Mouse (Mus musculus) spleen, postnatal 4 days (tissue): ENCODE measurements around the gene Unc5a.

Experiments used
- DNase-seq, 2 experiments: peaks; one replicate each; pipeline ENCODE4 v3.0.0; 2022; ENCODE audit warnings: low spot score in 2 of 2

The Unc5a gene

DNA sequence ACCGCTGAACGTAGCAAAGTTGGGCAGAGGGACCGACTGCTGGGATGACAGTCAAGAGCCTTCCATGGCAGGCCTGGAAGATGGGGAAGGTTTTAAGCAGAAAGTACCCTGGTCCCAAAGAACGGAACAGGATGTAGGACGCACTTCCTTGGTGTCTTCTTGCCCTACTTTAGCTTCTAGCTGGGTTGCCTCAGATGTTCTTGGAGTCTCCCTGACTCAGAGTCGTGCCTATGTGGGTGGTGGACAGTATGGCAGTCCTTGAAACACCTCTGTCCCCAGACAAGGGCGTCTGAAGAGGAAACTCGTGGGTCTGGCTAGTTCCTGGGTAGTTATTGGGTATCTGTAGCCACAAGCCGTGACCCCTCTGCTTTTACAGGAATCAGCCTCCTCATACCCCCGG, 52.9 kb downstream of the Unc5a start:
- DNase-seq = no peak

- DNase-seq = no peak
Observed at GRCm38 (mm10) chr13:55004646-55005045, 55.4 kb downstream of the Unc5a start.

GRCm38 (mm10) chr13:55005691-55006414, 56.6 kb downstream of the Unc5a start:
- no peak for DNase-seq

DNA sequence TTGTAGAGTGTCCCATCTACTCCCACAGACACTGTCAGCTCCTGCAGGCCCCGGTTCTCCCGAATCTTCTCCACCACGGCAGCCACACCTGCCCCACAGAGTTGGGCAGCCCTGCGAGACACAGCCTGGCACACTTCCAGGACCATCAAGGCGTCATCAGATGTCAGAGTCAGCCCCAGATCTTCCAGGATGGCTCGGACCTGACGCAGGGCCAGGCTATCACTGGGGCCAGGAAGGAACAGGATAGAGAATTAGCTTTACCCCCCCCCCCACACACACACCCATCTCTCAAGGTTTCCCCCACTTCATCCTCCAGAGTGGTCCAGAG, 57.2 kb downstream of the Unc5a start:
- DNase-seq = no peak

DNA sequence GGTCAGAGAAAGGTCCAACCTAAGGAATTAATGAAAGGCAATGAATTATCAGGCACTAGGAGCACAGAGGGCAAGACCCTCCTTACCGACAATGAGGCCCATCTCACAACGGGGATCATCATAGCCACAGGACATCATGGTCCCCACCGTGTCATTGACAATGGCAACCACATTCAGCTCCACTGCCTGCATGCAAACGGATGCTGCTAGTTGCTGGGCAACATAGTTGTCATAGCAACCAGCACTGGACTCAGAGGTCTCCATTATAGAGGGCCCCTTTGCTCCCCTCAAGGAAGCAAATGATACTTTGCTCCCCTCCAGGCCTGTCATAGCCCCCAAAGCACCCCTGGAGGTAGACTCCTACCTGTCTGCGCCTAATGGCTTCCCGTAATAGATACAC, 59.4 kb downstream of the Unc5a start:
- DNase-seq = no peak

GRCm38 (mm10) chr13:55011103-55011502, 61.9 kb downstream of the Unc5a start:
- DNase-seq = no peak

DNA sequence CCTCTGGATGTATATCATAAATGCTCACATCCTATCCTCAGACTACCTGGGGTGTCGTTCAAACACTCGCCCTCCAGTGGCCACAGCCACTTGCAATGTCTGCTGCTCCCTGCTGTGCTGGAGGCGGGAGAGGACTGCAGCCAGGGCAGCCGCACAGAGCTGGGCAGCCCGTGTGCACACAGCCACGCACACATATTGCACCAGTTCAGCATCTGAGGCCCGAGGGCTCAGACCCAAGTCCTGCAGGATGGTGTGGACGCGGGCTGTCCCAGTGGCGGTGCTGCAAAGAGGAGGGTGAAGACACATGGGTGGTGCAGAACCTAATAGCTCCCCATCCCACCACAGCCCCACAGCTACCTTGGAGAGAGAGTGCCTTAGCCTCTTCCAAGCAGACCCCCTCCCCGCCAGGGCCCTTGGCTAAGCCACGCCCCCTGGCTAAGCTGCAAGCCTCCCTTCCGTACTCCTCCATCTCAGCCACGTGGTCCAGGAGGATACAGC, 62.8 kb downstream of the Unc5a start:
- no peak for DNase-seq

DNA sequence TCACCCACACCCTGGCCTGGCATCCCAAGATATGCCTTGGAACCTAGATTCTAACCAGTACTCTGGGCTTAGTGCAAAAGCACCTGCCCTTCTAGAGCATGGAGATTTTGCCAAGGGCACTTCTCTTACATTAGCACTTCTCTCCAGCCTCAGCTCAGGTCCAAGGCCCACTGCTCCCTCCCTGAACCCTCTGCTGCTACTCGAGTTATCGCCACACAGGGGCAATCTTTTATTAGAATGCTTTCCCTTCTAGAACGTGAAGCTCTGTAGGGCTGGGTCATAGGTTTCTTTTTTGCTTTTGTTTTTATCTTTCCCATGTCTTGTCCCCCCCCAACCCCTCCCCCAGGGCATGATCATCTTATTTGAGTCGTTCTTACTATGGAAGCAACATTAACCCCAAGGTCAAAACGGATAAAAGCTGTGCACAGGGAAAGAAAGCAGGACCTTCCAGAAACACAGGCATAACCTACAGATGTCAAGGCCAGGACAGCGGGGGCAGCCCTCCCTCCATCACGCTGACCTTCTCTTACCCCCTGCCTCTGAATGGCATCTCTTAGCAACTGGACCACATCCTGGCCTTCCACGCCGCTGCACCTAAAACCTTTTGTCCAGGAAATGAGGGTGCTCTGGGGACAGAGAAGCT, 64.6 kb downstream of the Unc5a start:
- DNase-seq = no peak

GRCm38 (mm10) chr13:55014451-55014850, 65.2 kb downstream of the Unc5a start:
- no peak for DNase-seq

DNA sequence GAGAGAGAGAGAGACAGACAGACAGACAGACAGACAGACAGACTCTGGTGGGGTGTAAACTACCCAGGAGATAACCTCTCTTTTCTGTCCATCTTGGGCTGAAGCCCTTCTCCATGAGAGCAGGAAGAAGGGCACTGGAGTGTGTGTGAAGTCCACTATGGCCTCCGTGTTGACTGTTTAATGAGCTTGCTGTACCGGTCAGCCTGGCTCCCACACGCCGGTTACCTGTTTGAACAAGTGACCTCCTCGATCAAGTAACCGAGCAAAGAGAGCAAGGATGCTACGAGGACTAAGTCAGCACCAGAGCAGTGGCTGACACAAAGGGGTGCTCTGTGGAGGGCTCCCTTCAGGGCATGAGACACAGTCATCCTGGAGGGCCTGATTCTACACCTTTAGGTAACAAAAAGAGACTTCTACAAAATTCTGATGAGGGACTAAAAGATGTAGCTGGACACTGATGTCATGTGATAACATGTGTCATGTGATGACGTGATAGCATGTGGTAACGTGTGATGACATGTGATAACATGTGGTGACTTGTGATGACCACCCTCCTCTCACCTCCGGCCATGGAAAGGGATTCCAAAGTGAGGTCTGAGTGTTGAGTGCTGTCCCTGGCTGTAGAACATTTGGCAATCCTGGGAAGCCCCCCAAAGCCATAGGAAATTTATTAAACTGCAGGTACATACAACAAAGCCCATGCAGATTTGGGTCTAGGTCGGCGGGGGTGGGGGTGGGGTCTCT, 68.1 kb downstream of the Unc5a start:
- no peak for DNase-seq

GRCm38 (mm10) chr13:55017898-55018599, 68.8 kb downstream of the Unc5a start:
- DNase-seq = no peak

DNA sequence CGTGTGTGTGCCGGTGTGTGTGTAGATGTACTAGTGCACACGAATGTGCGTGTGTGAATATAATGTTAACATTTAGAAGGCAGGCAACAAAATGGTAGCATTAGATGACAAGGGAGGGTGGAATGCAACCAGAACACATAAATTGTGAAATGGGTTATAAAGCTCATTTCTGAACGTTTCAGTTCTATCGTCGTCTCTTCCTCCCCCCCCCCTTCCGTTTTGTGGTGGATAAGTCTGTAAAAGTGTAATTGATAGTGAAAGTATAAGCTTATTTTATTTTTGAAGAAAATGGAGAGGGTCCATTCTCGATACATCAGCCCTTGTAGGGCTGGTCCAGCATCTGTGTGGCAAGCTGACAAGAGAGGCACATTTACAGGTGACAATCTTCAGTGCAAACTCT, 69.5 kb downstream of the Unc5a start:
- no peak for DNase-seq

DNA sequence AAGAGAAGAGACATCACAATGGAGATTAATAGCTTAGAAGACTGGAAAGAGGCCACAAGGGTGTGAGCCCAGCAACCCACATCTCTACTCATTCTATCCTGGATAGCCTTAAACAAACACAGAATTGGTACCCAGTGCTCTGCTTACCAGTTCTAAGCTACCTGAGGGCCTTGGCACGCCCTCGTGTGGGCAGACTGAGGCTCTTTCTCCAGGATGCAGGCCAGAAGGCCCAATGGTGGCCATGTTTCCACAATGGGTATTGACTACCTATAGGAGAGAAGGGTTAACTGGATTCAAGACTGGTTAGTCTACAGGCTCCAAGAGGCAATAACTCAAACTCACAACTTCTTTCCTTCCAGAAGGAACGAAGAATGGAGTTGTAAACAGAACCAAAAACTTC, 70.0 kb downstream of the Unc5a start:
- no peak for DNase-seq

GRCm38 (mm10) chr13:55020051-55020450, 70.8 kb downstream of the Unc5a start:
- no peak for DNase-seq

GRCm38 (mm10) chr13:55021194-55021779, 72.1 kb downstream of the Unc5a start, which contains the start of gene Hk3:
TSS of gene Hk3 (minus strand) at chr13:55021385.
- DNase-seq = no peak

GRCm38 (mm10) chr13:55022256-55022655, 73.0 kb downstream of the Unc5a start:
- no peak for DNase-seq

DNA sequence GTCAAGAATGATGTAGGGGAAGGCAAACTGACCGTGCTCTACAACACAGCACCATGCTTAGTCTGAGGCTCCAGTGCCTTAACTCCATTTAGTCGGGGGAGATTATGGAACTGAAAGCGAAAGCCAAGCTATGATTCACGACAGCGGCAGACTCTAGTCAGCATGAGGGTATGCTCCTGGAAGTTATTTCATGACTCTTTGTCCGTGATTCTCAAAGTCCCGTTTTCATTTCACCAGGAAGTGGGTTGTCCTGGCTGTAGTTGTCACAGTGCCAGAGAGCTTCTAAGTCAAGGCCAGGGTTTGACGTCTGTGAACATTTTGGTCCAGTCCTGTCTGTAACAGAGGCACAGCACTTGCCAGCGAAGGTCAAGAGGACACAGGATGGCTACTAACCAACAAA, 73.5 kb downstream of the Unc5a start:
- DNase-seq = no peak

DNA sequence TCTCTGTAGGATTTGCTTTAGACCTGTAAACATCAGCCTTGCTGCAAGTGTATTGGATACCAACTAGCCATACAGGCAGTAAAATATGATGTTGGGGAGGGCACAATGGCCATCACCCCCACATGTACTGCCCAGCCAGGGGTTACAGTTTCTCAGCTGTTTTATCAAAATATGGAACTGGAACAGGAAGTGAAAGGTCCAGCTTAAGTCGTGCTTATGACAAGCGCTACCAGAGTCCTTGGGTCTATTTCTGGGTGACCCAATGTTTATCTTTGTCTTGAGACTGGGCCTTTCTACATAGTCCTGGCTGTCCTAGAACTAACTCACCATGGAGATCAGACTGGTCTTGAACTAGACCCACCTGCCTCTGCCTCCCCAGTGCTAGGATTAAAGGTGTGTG, 75.0 kb downstream of the Unc5a start:
- DNase-seq = no peak

DNA sequence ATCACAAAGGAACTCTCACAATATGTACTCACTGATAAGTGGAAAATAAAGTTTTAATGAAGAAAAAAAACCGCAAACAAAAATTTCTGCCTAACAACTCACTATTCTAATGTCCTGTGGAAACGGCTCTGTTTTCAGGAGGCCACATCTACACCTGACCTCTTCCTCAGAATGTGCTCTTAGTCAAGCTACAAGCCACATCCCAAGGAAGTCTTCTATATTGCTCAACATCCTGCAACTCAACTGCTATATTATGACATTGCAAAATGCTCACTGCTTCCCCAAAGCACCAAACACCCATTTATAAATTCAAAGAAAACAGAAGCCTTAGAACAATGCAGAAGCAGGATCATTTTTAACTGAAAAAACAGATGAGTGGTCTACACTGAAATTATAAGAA, 90.8 kb downstream of the Unc5a start:
- DNase-seq = no peak

- DNase-seq = no peak
Observed at GRCm38 (mm10) chr13:55047706-55048105, 98.5 kb downstream of the Unc5a start.
